Mouse (Mus musculus) intestine, embryonic 15.5 days (tissue): ENCODE measurements around the gene Fto. TPM values are rescaled to one million over a fixed set of nuclear protein-coding genes. Genes with fewer than 3 reads are reported as not detected.

Experiments
- ATAC-seq: fragments of 200-750 bp; cut with Nextera tagmentation; 2 replicates; pipeline ENCODE4 v1.8.0; 2017; ENCODE audit warnings: moderate TSS enrichment, moderate library complexity
- H3K27ac ChIP-seq: fragments of 300-500 bp; sonication (generic); 2 replicates; pipeline ENCODE4 v1.5.1; 2015; ENCODE audit warnings: mild to moderate bottlenecking, inconsistent platforms
- H3K27me3 ChIP-seq: fragments of 300-500 bp; sonication (generic); replicated peaks from 2 replicates; pipeline ENCODE4 v1.6.1; 2015; ENCODE audit warnings: inconsistent platforms
- H3K36me3 ChIP-seq: fragments of 300-500 bp; sonication (generic); 2 replicates; pipeline ENCODE4 v1.6.1; 2015; ENCODE audit warnings: inconsistent platforms
- H3K4me1 ChIP-seq: fragments of 300-500 bp; sonication (generic); replicated peaks from 2 replicates; pipeline ENCODE4 v1.6.1; 2015; ENCODE audit warnings: inconsistent platforms
- H3K4me2 ChIP-seq: fragments of 300-500 bp; sonication (generic); replicated peaks from 2 replicates; pipeline ENCODE4 v1.6.1; 2015; ENCODE audit warnings: mild to moderate bottlenecking, inconsistent platforms
- H3K4me3 ChIP-seq: fragments of 300-500 bp; sonication (generic); replicated peaks from 2 replicates; pipeline ENCODE4 v1.5.1; 2015; ENCODE audit warnings: inconsistent platforms
- H3K9ac ChIP-seq: fragments of 300-500 bp; sonication (generic); 2 replicates; pipeline ENCODE4 v1.6.1; 2015; ENCODE audit warnings: inconsistent platforms
- H3K9me3 ChIP-seq: fragments of 300-500 bp; sonication (generic); 2 replicates; pipeline ENCODE4 v1.6.1; 2016; ENCODE audit warnings: inconsistent platforms
- WGBS: fragments of 180-500 bp; shearing (Covaris S2); methylation state at CpG from one replicate; pipeline ENCODE4 v1.1.7; 2015; 5-methylcytosine and 5-hydroxymethylcytosine counted together
- polyA plus RNA-seq: library from polyadenylated mRNA; unstranded; fragments of >200 nt; fragmentation: Nextera tagmentation; extraction: Ambion mirVana; gene quantifications from 2 replicates; pipeline ENCODE4 v1.2.1, GENCODE M21; 2015

Fto gene
- polyA plus RNA-seq, 1 experiment from 2014 or later, result 59.7 TPM

DNA sequence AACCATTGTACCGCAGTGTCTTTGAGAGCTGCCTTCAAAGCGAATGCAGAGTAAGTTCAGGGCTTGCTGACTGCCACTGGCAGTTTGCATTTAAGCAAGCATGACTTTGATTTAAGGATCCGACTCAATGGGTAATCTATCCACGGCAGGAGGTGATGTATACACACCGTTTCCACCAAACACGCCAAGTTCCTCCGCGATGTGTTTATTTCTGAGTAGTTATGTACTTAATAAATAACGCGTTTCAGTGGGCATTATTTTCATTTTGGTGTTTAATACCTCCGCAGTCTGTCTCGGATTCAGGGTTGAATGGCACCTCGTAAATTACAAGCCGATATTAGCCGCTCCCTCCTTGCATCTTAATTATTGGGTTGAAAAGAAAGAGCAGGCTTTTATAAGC, 366.1 kb downstream of the Fto start:
- H3K4me2 ChIP-seq, result no peak overlapping the region
- ATAC-seq, result no peak
- no peak overlapping the region for H3K27ac ChIP-seq
- no peaks in the 10 kb centered on the region for H3K9me3 ChIP-seq
- WGBS, result 48% methylated on average over 15 of the region's 15 CpGs
- no peaks in the 10 kb centered on the region for H3K36me3 ChIP-seq
- H3K9ac ChIP-seq, result no peak overlapping the region
- no peak overlapping the region for H3K4me3 ChIP-seq
- no peaks in the 10 kb centered on the region for H3K4me1 ChIP-seq
- peaks cover 4% of the 10 kb centered on the region; the same call in 1 of the 2 replicates for H3K27me3 ChIP-seq

DNA sequence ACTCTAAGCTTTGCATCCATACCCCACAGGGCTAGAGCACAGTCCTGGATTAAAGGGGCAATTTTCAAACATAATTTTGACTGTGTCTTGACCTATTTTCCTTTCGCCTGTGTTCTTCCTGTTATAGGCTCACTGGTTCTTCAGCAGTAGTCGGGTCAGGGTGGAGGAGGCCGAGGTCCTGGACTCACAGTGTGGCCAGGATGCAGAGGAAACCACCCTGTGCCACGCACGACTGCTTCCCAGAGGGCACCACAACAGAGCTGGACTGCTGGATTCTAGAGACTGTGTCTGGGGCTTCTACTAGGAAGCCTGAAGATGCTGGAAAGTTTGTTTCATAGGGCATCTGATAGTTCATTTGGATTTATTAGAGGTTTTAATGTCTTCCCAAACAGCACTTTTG, 366.8 kb downstream of the Fto start:
- no peak overlapping the region for H3K9ac ChIP-seq
- ATAC-seq, result no peak
- no peak overlapping the region for H3K27ac ChIP-seq
- no peaks in the 10 kb centered on the region for H3K4me1 ChIP-seq
- H3K4me2 ChIP-seq, result no peak overlapping the region
- peaks cover 7% of the 10 kb centered on the region; the same call in 1 of the 2 replicates for H3K27me3 ChIP-seq
- no peaks in the 10 kb centered on the region for H3K36me3 ChIP-seq
- H3K4me3 ChIP-seq, result no peak overlapping the region
- 69% methylated on average over 5 of the region's 5 CpGs for WGBS
- no peaks in the 10 kb centered on the region for H3K9me3 ChIP-seq

DNA sequence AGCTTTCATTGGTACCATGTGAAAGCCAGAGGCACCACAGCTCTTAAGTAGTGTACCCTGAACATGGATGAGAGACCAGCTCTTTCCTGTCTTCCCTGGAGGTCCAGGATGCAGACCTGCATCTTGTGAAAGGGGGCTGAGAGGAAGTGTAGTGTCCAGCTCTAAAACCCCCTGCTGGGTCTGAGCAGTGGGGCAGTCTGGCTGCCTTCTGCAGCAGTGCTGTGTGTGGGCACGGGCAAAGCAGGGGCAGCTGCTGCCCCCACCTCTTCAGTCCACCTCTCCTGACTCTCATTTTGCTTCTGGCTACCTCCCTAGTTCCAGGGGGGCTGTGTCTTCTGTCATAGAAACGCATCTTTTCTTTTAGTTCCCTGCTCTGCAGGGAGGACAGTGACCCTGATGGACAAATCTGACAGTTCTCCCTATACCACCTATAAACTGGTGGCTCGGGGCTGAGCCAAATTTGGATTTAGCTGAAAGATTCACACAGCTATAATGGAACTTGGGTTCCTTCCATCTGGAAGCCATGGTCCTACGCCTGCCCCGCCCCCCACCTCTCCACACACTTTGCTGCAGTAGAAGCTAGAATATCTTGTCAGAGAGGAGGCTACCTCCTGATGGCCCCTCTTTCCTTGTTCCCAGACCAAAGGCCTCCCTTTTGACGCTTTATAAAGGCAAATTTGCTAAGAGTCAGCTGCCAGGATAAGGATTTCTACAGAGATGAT, 371.4 kb downstream of the Fto start:
- Histone ChIP-seq H3K9me3 (no peaks in the 10 kb centered on the region), H3K27ac (no peak overlapping the region), H3K4me2 (no peak overlapping the region), H3K36me3 (no peaks in the 10 kb centered on the region), H3K27me3 (peaks cover 12% of the 10 kb centered on the region; the same call in 1 of the 2 replicates), H3K9ac (no peak overlapping the region), H3K4me3 (no peak overlapping the region), H3K4me1 (no peaks in the 10 kb centered on the region)
- no peak for ATAC-seq
- WGBS, result 83% methylated on average over 6 of the region's 6 CpGs

DNA sequence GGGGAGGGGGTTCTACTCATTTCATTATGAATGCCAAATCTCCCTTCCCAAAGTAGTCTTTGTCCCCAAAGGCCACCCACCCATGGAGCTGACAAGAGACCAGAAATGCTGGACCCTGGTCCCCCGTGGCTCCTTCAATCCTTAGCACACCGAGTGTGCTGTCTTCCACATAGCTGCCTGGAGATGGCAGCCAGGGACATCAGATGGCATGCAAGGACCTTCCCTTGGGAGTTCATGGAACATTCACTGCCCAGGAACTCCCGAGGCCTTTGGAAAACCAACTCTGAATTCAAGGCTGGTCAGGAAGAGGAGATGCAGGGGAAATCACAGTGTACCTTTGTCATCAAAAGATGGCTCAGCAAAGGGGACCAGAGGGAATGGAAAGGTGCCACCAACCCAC, 372.1 kb downstream of the Fto start:
- H3K27ac ChIP-seq, result no peak overlapping the region
- H3K4me3 ChIP-seq, result no peak overlapping the region
- no peak overlapping the region for H3K4me2 ChIP-seq
- ATAC-seq, result no peak
- no peaks in the 10 kb centered on the region for H3K9me3 ChIP-seq
- no peak overlapping the region for H3K9ac ChIP-seq
- 55% methylated on average over 3 of the region's 3 CpGs for WGBS
- no peaks in the 10 kb centered on the region for H3K4me1 ChIP-seq
- H3K36me3 ChIP-seq, result no peaks in the 10 kb centered on the region
- peaks cover 12% of the 10 kb centered on the region; the same call in 1 of the 2 replicates for H3K27me3 ChIP-seq

DNA sequence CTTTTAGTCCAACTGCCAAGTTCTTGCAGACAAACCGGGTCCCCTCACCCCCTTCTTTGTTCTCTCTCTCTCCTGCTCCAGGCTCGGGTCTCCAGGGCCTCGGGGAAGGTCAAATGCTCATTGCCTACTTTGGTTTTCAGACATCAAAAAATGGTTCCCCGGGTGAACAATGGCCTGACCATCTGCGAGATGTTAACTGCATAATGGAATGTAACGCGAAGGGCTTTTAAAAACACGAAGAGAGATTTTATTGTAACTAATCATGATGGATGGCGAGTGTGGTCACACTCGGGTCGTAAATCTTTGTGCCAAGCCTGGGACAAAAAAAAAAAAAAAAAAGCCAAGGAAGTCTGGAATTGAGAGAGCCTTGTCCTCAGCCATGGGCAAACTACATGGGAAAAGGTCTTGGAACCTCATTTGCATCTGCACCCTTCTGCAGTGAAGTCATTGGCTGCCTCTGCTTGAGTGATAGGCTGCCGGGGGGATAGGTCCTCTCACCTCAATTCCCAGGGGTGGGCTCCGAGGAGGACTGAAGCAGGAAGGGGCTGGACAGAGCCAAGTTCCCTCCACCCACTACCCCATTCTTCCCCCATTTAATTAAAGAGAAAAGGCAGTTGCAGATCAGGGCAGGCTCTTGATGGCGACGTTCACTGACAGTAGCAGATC, 378.9 kb downstream of the Fto start:
- 21% methylated on average over 15 of the region's 15 CpGs for WGBS

DNA sequence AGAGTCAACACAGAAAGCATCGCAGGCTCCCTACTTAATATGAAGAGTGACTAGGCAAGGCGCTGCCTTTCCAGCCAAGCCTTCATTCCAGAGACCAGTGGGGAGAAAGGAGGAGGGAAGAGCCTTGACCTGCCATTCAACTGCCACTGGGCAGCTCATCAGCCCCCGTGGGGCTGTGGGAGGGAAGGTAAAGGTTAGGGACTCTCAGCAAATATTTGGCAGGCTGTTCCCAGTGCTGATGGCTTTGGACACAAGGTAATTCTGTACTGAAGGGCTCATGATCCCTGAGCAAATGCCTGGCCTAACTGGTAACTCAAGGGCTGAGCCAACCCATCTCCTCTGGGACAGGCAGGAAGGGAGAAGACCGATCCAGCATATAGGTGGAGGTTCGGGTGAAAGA, 393.2 kb downstream of the Fto start:
- no peaks in the 10 kb centered on the region for H3K36me3 ChIP-seq
- H3K4me3 ChIP-seq, result no peak overlapping the region
- H3K9ac ChIP-seq, result no peak overlapping the region
- H3K27ac ChIP-seq, result no peak overlapping the region
- WGBS, result 63% methylated on average over 5 of the region's 5 CpGs
- no peak overlapping the region for H3K4me2 ChIP-seq
- 0 out of 2 replicates have a peak, but pooled peaks cover 5% of the 10 kb centered on the region for H3K4me1 ChIP-seq
- no peak for ATAC-seq
- H3K9me3 ChIP-seq, result no peaks in the 10 kb centered on the region
- H3K27me3 ChIP-seq, result 0 out of 2 replicates have a peak, but pooled peaks cover 5% of the 10 kb centered on the region

More for the DNA sequence above, 378.9 kb downstream of the Fto start:
- no peaks in the 10 kb centered on the region for H3K36me3 ChIP-seq
- H3K27ac ChIP-seq, result no peak overlapping the region
- no peak overlapping the region for H3K9ac ChIP-seq
- 0 out of 2 replicates have a peak, but pooled peaks cover 2% of the 10 kb centered on the region for H3K27me3 ChIP-seq
- H3K4me3 ChIP-seq, result no peak overlapping the region
- no peaks in the 10 kb centered on the region for H3K4me1 ChIP-seq
- no peak overlapping the region for H3K4me2 ChIP-seq
- ATAC-seq, result no peak
- no peaks in the 10 kb centered on the region for H3K9me3 ChIP-seq

DNA sequence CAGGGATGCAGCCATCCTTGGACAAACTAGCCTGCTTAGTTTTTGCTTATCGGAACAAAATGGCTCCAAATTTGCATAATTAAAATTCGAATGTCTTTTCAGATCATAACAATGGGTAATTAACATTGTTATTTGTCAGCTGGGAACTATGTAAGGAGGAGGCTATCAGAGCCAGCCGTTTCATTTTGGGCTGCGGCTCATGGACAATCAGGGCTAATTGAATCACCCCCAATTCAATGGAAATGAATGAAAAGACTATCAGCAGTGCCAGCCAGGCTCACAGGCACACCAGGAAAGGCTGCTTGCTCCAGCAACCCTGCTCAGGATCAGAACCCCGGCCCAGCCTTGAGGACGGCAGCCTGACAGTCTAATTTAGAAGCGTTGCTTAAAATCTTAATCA, 395.3 kb downstream of the Fto start:
- no peak for ATAC-seq
- no peak overlapping the region for H3K4me2 ChIP-seq

DNA sequence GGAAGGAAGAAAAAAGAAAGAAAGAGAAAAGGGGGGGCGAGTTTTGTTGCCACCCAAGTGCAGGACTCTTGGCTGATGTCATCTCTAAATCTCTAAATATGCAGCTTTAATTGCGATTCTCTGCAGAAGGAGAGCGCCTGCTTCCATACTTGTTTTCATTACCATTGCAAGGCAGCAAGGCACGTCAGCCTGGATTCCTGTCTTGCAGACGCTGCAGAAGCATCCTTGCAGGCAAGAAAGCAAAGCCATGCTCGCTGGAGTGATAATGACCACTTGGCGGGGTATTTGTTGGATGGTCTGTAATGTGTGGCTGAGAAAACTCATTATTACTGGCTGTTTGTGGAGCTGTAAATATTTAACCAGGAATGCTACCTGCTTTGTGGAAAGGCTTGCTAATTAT, 396.4 kb downstream of the Fto start:
- no peak overlapping the region for H3K27ac ChIP-seq
- ATAC-seq, result no peak
- 26% methylated on average over 7 of the region's 7 CpGs for WGBS
- no peaks in the 10 kb centered on the region for H3K9me3 ChIP-seq
- no peak overlapping the region for H3K9ac ChIP-seq
- peaks cover 11% of the 10 kb centered on the region; the same call in 1 of the 2 replicates for H3K27me3 ChIP-seq
- no peak overlapping the region for H3K4me2 ChIP-seq
- H3K4me3 ChIP-seq, result no peak overlapping the region
- H3K4me1 ChIP-seq, result 0 out of 2 replicates have a peak, but pooled peaks cover 17% of the 10 kb centered on the region
- H3K36me3 ChIP-seq, result no peaks in the 10 kb centered on the region

More for the DNA sequence above, 395.3 kb downstream of the Fto start:
- Histone ChIP-seq H3K36me3 (no peaks in the 10 kb centered on the region), H3K4me3 (no peak overlapping the region), H3K9ac (no peak overlapping the region), H3K27ac (no peak overlapping the region), H3K4me1 (0 out of 2 replicates have a peak, but pooled peaks cover 15% of the 10 kb centered on the region), H3K27me3 (peaks cover 11% of the 10 kb centered on the region; the same call in 1 of the 2 replicates), H3K9me3 (no peaks in the 10 kb centered on the region)
- 75% methylated on average over 7 of the region's 7 CpGs for WGBS

DNA sequence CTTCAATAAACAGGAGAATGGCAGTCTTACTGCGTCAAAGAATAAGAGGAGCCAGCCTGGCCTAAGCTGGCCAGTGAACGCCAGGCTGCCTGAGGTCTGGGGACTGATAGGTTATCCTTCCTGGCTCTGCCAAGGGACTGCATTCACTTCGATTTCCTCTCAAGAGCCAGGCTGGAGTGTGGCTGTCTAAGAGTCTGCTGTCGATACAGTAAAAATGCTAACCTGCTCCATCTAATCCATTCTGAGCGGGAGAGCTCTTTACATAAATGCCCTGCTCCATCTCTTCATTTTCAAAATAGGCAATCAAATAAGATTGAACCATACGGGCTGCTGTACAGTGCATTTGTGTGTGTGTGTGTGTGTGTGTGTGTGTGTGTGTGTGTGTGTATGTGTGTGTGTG, 397.9 kb downstream of the Fto start:
- Histone ChIP-seq H3K36me3 (no peaks in the 10 kb centered on the region), H3K4me2 (no peak overlapping the region), H3K4me3 (no peak overlapping the region), H3K9me3 (no peaks in the 10 kb centered on the region), H3K4me1 (peaks cover 17% of the 10 kb centered on the region; the same call in 1 of the 2 replicates), H3K27ac (no peak overlapping the region), H3K27me3 (peaks cover 14% of the 10 kb centered on the region; the same call in 1 of the 2 replicates), H3K9ac (no peak overlapping the region)
- WGBS, result 68% methylated on average over 6 of the region's 6 CpGs
- ATAC-seq, result no peak

DNA sequence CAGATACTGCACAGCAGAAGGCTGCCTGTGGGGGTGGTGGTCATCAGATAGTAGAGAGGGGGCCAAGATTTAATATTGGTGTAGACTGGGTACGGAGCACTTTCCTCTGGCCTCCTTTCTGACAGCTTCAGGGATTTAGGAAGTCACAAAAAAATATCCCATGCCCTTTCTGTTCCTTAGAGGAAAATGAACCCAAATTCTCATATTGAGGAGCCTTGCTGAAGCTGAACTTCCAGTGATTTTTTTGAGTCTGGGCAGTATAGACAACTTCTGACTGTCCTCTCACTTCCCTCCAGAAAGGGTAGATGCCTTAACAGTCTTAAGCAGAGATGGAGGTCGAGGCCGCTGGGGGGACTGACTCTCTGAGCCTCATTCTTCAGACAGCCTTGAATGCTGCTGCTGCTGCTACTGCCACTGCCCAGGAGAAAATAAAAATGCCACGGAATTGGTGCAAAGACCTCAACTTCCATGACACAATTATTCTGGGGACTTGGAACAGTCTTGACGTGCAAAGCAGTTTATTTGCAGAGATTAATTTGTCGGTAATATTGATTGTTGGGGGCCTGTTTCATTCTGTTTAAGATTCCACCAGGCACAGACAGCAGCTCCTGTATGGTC, 398.8 kb downstream of the Fto start:
- Histone ChIP-seq H3K27me3 (peaks cover 16% of the 10 kb centered on the region; the same call in 1 of the 2 replicates), H3K27ac (no peak overlapping the region), H3K9ac (no peak overlapping the region), H3K4me3 (no peak overlapping the region), H3K4me2 (no peak overlapping the region), H3K36me3 (no peaks in the 10 kb centered on the region), H3K9me3 (no peaks in the 10 kb centered on the region), H3K4me1 (peaks cover 17% of the 10 kb centered on the region; the same call in 1 of the 2 replicates)
- 28% methylated on average over 6 of the region's 6 CpGs for WGBS
- ATAC-seq, result no peak

DNA sequence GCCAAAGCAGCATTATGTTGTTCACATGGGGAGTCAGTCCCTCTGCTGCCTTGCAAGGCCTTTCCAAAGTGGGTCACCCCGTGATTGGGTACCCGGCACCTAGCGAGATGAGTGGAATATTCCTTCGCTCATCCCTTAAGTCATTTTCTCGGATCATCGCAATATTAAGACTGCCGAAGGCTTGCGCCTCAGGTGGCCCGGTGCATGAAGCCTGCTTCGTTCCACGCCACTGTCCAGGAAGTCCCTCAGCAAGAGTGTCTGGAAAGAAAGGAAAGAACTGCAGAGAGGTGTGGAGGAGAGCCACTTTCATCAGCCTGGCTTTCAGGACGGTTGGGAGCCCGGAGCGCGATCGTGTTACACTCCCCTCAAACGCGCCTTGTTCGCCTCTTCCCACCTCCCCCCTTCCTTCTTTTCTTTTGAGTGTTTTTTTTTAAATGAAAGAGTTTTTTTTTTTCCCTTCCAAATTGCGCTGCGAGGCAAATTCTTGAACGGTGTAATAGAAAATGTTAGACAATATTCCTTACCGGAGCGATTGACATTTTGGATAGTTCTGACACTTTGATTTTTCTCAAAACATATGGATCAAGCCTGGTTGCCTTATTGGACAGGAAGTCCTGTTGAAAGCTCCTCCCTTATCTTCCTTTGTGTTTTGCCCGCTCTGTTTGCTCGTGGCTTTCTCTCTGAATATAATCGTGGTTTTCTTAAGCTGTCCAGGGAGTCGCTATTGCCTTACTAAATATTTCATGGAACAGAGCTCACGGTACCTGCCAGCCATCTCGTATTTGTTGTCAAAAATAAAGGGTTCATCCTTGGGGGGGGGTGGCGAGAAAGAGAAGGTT, 399.6 kb downstream of the Fto start:
- 0 out of 2 replicates have a peak, but pooled peaks have one; percentile 30 for ATAC-seq
- Histone ChIP-seq H3K4me2 (peak overlapping the region; percentile 68), H3K4me1 (peaks cover 17% of the 10 kb centered on the region; the same call in 1 of the 2 replicates), H3K9me3 (no peaks in the 10 kb centered on the region), H3K27ac (no peak overlapping the region), H3K4me3 (peak overlapping the region; percentile 31), H3K9ac (no peak overlapping the region; the same call in 1 of the 2 replicates), H3K27me3 (peaks cover 16% of the 10 kb centered on the region; the same call in 1 of the 2 replicates), H3K36me3 (no peaks in the 10 kb centered on the region)
- 5% methylated on average over 31 of the region's 31 CpGs for WGBS
